Mouse (Mus musculus) retina, embryonic 14.5 days (tissue): ENCODE measurements around the gene Dhx40.
"Not testable (repeated sequence)": the region's sequence is repeated elsewhere in the genome, so short reads cannot be mapped to it uniquely, and the experiment has no call there.

ENCODE experiments used
- DNase-seq: peaks from one replicate; pipeline ENCODE4 v3.0.0-alpha.2; 2015; ENCODE audit warnings: low spot score

Dhx40 gene

DNA sequence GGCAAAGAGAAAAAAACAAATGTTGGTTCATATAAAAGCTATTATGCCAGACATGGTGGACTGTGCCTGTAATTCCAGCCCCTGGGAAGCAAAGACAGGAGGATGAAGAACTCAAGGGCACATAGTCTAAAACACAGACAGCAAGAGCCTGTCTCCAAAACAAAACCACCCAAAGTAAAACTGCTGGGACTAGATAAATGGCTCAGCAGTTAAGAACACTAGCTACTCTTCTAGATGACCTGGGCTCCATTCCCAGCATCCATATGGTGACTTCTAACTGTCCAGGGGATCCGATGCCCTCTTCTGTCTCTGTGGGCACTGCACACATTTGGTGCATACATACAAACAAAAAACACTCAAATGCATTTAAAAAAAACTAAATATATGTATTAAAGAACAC lies 56.5 kb downstream of the Dhx40 start:
- no peak for DNase-seq

DNA sequence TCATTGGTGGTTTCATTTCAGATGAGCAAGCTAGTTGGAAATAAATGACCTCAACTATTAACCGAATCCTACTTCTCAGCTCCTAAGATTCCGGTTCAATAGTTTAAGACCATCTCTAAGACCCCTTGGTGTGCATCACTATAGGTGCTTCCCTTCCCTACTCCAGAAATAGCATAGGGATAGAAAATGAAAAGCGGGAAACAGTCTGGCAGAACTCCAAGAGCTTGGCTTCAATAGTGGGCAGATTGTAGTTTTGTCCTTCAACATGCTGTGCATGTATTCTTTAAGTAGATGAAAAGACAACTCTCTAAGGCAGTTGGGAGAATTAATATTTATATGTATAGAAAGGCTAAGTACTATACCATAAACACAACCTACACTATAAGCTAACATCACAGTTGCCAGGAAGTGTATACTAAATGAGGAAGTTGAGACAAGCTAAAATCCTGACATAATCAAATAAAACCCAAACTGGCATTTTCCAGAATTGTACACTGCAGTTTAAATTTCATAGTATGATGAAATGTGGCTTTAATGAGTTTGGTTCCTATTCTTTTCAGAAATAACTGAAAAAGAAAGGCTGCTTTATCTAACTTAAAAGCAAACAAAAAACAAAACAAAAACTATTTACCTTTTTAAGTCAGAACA lies 57.6 kb downstream of the Dhx40 start:
- DNase-seq = no peak

- no peak for DNase-seq
Observed at GRCm38 (mm10) chr11:86745634-86746404, 61.7 kb downstream of the Dhx40 start.

DNA sequence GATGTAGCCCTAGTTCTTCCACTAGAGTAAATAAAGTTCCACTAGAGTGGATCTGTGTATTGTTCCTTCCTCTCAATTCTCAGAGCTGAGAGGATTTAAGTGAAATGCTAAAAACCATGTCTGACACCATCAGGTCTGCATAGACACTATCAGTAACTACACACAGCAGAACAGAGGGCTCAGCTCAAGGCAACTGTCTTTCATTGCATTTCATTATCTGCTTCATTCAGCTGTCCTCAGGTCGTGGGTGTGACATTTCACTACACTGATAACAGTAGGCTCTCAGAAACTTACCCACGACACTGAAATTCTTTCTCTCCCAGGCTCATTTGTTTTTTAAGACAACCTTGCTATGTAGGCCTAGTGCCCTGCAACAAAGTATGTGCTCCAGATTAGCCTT lies 64.9 kb downstream of the Dhx40 start:
- DNase-seq = no peak

DNA sequence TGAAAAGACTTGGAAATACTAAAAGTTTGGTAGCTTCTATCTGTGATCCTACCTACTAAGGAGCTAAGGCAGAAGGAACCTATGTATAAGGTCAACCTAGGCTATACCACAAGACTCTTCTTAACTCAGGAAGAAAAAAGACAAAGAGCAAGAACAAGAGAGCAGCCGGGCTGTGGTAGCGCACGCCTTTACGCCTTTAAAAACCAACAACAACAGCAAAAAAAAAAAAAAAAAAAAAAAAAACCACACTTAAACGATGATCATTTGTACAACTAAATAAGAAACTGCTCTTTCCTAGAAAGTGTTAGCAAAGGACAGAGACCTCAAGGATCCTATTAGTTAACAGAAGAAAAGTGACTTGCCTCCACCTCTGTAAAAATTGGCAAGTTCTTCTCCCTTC lies 66.0 kb downstream of the Dhx40 start:
- no peak for DNase-seq

GRCm38 (mm10) chr11:86739470-86739869 lies 68.1 kb downstream of the Dhx40 start:
- DNase-seq = no peak

DNA sequence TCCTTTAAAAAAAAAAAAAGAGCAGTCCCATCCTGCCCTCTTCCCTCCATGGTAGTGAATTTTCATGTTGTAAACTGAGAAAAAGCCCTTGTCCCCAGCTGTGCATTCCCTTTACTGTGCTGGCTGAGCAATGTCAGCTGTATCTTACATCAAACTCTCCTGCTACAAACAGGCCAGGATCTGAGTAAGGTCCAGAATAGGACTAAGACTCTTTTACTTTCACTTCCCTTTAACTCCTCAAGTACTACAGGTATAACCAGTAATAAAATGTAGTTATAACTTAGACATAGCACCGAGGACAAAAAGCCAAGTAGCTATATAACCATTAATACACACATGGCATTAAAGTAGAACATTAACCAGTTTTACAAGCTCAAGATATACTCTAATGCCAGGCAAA lies 68.6 kb downstream of the Dhx40 start:
- DNase-seq = no peak

DNA sequence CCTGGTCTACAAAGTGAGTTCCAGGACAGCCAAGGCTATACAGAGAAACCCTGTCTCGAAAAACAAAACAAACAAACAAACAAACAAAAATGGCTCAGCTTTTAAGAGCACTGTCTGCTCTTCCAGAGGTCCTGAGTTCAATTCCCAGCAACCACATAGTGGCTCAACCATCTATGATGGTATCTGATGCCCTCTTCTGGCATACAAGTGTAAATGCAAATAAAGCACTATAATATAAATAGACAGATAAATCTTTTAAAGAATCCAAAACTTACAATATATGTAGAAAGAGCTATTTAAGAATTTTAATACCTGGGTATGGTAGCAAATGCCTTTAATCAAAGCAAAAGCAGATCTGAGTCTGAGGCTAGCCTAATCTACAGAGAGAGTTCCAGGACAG lies 69.2 kb downstream of the Dhx40 start:
- DNase-seq = not testable (repeated sequence)

GRCm38 (mm10) chr11:86737301-86738000 lies 70.1 kb downstream of the Dhx40 start:
- no peak for DNase-seq

GRCm38 (mm10) chr11:86734993-86735392 lies 72.6 kb downstream of the Dhx40 start:
- DNase-seq = no peak

DNA sequence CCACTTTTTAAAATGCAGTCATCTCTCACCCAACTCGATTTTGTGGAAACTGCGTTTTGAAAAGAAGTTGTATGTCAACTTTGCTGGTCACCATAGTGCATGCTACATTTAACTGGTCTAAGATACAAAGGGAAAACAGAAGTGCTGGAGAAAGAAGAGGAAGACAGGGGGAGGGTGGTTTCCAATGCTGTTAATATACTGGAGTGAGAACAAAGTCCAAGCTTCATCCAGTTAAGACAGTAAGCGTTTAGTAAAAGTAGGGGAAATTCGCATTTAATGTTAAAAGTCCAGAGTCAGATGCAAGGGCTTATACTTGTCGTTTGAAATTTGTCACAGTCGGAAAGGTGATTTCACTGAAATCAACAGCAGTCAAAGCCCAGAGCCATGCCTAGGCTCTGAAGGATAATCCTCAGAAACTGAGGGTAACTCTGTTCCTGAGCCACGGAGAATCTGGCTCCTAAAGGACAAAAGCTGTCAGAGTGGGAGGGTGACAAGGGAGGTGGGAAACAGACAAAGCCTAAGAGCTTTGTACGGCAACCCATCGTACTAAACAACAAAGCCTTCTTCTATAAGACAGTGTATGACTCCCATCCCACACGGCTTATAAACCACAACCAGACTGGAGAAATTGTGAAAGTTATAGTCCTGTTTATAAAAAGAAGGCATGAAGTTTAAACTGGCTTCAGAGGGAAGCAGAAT lies 73.2 kb downstream of the Dhx40 start:
- DNase-seq = no peak

DNA sequence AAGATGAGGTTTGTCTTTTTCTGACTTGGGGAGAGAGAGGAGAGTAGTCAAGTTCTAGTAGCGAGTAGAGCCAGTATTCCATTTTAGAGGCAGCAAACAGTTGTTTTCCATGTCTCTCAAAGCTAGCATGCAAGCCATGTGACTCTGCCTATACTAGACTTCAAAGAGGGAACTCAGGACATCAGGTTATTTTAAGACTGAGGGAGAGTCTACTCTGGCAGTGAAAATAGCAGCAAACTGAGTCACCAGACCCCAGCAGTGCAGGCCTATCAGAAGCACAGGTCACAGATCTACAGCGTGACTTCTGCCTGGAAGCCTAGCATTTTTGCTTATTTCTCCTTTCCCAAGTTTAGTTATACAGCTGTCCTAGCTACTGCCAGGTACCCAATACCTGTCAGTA lies 76.1 kb downstream of the Dhx40 start:
- DNase-seq = no peak

GRCm38 (mm10) chr11:86725607-86726006 lies 81.9 kb downstream of the Dhx40 start:
- no peak for DNase-seq

- no peak for DNase-seq
Observed at GRCm38 (mm10) chr11:86724982-86725381, 82.6 kb downstream of the Dhx40 start.

DNA sequence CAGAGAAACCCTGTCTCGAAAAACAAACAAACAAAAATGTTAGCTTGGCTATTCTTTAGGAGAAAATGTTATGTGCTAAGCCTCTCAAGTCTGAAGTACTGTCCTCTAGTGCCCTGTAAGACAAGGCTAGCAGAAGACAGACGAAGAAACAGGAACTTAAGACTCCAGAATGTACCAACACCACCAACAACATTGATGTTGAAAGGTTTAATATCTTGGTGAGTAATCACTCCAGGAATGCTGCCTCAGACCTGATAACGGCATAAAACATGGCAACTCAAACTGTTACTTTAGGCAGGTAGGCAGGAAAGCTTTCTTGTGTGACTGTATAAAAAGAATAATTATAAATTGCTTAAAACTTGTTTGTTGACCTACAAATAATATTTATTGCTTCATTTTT lies 83.5 kb downstream of the Dhx40 start:
- no peak for DNase-seq

DNA sequence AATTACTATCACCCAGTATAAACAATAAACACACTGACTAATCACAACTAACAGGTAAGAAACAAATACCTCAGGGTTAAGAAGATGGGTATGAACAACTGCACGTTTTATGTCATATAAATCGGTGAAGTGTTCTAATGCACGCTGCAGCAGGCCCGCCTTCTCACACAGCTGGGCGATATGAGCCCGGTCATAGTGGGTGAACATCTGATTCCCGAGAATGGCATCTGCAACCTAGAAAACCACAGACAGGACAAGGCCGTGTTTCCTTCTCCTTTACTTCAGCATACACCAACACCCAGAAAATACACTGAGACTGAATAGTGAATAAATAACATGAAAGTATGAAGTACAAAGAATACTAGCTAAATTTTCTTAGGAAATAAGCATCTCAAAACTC lies 88.2 kb downstream of the Dhx40 start:
- DNase-seq = no peak
